Mouse (Mus musculus): Measurements from ENCODE around the gene Rarb.

DNA sequence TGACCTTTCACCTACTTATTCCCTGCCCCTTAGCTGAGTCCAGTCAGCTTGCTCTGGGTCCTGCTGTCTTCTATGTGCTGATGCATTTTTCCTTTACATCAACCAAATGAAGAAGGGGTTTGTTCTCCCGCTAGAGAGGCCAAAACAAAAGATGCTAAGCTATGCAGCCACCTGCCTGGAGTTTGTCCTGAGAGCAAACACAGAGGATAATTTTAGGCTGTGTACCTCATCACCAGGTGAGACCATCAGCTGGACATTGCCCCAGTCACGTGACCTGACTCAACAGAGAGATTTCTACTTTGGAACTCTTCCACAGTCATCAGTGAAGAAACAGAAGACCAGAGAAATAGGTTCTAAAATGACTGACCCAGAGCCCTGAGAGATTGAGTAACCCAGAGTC lies 339.4 kb downstream of the Rarb start:
- TF ChIP-seq CTCF (conservative IDR thresholded peaks at IDR 0.05; ENCODE audit: low read length) (no peak), POU5F1 (IDR thresholded peaks at IDR 0.05; ENCODE audit: borderline replicate concordance, low read length) (no peak), NANOG (IDR thresholded peaks at IDR 0.05; ENCODE audit: borderline replicate concordance, low read length) (no peak)
